ENCODE assay signal across 11 mouse cellular contexts in the genomic region with DNA sequence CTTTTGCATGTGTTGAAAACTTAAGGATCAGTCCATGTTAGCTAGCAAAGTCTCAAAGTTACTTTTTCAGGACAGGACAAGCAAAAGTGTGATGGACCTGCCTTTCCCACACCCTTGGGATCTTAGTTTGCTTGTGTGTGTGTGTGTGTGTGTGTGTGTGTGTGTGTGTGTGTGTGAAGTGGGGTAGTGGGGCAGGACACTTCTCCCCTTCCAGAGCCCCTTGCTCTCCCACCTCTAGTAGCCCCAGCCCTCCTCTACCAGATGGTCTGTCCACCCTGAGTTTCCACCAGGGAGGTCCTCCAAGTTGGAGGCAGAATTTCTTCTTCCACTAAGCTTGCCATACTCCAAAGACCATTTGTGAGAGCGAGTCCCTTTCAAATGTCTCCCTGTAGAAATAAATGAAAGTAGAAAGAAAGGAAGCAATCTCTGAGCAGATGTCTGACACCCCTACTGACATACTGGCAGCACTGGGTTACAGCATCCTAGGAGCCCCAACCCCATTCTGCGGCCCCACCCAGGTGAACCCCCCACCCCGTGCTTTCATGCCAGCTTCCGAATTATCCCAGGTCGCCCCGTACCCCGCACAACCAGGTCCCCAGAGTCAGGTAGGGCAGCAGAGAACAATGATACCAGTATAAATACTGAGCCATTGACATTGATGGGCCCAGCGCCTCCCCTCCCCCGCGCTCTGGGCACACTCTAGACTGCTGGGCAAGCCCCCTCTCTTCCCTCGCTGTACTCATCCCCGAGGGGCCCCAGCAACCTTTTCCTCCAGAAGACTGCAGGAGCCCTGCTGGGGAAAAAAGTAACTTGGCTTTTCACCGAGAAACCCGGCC. TPM values are rescaled to one million over a fixed set of nuclear protein-coding genes. Genes with fewer than 3 reads are reported as not detected.
DNase-seq lines count a peak whose midpoint lies in the region; ATAC-seq and TF ChIP-seq lines count a peak whose summit lies in the region.
"Had no signal": no experiment of that assay in that cellular context is flagged by ENCODE, and none has a peak within 500 bp of the region (broad histone marks: within the 10 kb centered on the region; RNA-seq: fewer than 3 reads in every experiment).

No protein-coding gene starts in this region.

- H3K4me1 ChIP-seq in kidney, postnatal 0 days (replicated peaks; ENCODE audit: insufficient read depth, low read length): no peaks in the 10 kb centered on the region
- peaks cover 10% of the 10 kb centered on the region for H3K4me1 ChIP-seq in forebrain, embryonic 10.5 days
- H3K4me1 ChIP-seq in intestine, postnatal 0 days (replicated peaks; ENCODE audit: control insufficient read depth, insufficient read depth, low read length): no peaks in the 10 kb centered on the region
- peaks cover 5% of the 10 kb centered on the region for H3K4me1 ChIP-seq in neural tube, embryonic 13.5 days (replicated peaks)

- no peak for DNase-seq in kidney, postnatal 0 days (ENCODE audit: low spot score)
- no peak for DNase-seq in kidney, adult 8-10 months
- DNase-seq in forebrain, embryonic 10.5 days (ENCODE audit: extremely low spot score, low spot score): no peak
- DNase-seq in layer of hippocampus, postnatal 10 days (ENCODE audit: low spot score in 2 of 2): no peak
- DNase-seq in cerebellum, postnatal 4 days (ENCODE audit: low spot score in 2 of 2): no peak

- H3K36me3 ChIP-seq in kidney, postnatal 0 days (ENCODE audit: insufficient read depth, low read length): no peaks in the 10 kb centered on the region
- H3K36me3 ChIP-seq in forebrain, embryonic 10.5 days (replicated peaks): no peaks in the 10 kb centered on the region
- no peaks in the 10 kb centered on the region for H3K36me3 ChIP-seq in intestine, postnatal 0 days (ENCODE audit: control insufficient read depth, insufficient read depth)
- H3K36me3 ChIP-seq in neural tube, embryonic 13.5 days: no peaks in the 10 kb centered on the region

- H3K27me3 ChIP-seq in kidney, postnatal 0 days (ENCODE audit: insufficient read depth, low read length): no peaks in the 10 kb centered on the region
- H3K27me3 ChIP-seq in forebrain, embryonic 10.5 days (ENCODE audit: poor library complexity, severe bottlenecking): no peaks in the 10 kb centered on the region
- H3K27me3 ChIP-seq in intestine, postnatal 0 days (replicated peaks; ENCODE audit: control insufficient read depth, insufficient read depth, low read length): no peaks in the 10 kb centered on the region
- no peaks in the 10 kb centered on the region for H3K27me3 ChIP-seq in neural tube, embryonic 13.5 days

- no peak for TF ChIP-seq CTCF in kidney, postnatal 0 days (IDR thresholded peaks at IDR 0.05; ENCODE audit: low read depth)
- TF ChIP-seq CTCF in intestine, postnatal 0 days (IDR thresholded peaks at IDR 0.05; ENCODE audit: low read depth): no peak

- WGBS in kidney, postnatal 0 days: 10% methylated on average over 14 of the region's 14 CpGs
- WGBS in forebrain, embryonic 10.5 days: 22% methylated on average over 14 of the region's 14 CpGs
- WGBS in intestine, postnatal 0 days: 29% methylated on average over 14 of the region's 14 CpGs
- 15% methylated on average over 14 of the region's 14 CpGs for WGBS in neural tube, embryonic 13.5 days

- ATAC-seq in kidney, postnatal 0 days (replicated peaks; ENCODE audit: low FRiP score, low read depth): peak; percentile 76
- ATAC-seq in intestine, postnatal 0 days: no peak
- ATAC-seq in neural tube, embryonic 13.5 days (ENCODE audit: low read depth): peak; percentile 71
- ATAC-seq in granulocyte monocyte progenitor cell, adult 5-6 weeks (replicated peaks; ENCODE audit: poor library complexity, severe bottlenecking): no peak

- no peaks in the 10 kb centered on the region for H3K9me3 ChIP-seq in kidney, postnatal 0 days (replicated peaks; ENCODE audit: low read length)
- no peaks in the 10 kb centered on the region for H3K9me3 ChIP-seq in forebrain, embryonic 10.5 days
- no peaks in the 10 kb centered on the region for H3K9me3 ChIP-seq in intestine, postnatal 0 days (ENCODE audit: control insufficient read depth)
- no peaks in the 10 kb centered on the region for H3K9me3 ChIP-seq in neural tube, embryonic 13.5 days

- 0 out of 2 replicates have a peak overlapping the region, but pooled peaks have one; percentile 5 for H3K4me3 ChIP-seq in kidney, postnatal 0 days (replicated peaks; ENCODE audit: low read depth, low read length)
- peak overlapping the region; percentile 37 for H3K4me3 ChIP-seq in forebrain, embryonic 10.5 days
- H3K4me3 ChIP-seq in intestine, postnatal 0 days (ENCODE audit: low read depth, low read length): no peak overlapping the region
- peak overlapping the region; percentile 19 for H3K4me3 ChIP-seq in neural tube, embryonic 13.5 days

- H3K27ac ChIP-seq in kidney, postnatal 0 days: no peak overlapping the region
- no peak overlapping the region for H3K27ac ChIP-seq in forebrain, embryonic 10.5 days
- H3K27ac ChIP-seq in intestine, postnatal 0 days (ENCODE audit: low read depth, low read length): no peak overlapping the region
- no peak overlapping the region for H3K27ac ChIP-seq in neural tube, embryonic 13.5 days (replicated peaks)

- peak overlapping the region; percentile 43 for H3K4me2 ChIP-seq in kidney, postnatal 0 days (ENCODE audit: low read length)
- peak overlapping the region; percentile 44 for H3K4me2 ChIP-seq in intestine, postnatal 0 days (replicated peaks; ENCODE audit: low read depth)
- H3K4me2 ChIP-seq in neural tube, embryonic 13.5 days: peak overlapping the region; percentile 49

- H3K9ac ChIP-seq in kidney, postnatal 0 days (ENCODE audit: low read depth, low read length): peak overlapping the region; percentile 4; the same call in 1 of the 2 replicates
- H3K9ac ChIP-seq in intestine, postnatal 0 days (ENCODE audit: low read depth, low read length): no peak overlapping the region
- H3K9ac ChIP-seq in neural tube, embryonic 13.5 days: peak overlapping the region; percentile 17; the same call in 1 of the 2 replicates

RNA-seq across cellular contexts. Expression of a gene that starts 11.7 kb away (rescaled TPM):
- not detected in 2 replicates for polyA plus RNA-seq in kidney, postnatal 0 days (2015; fragmentation: Nextera tagmentation; extraction: Ambion mirVana)
- polyA plus RNA-seq in forebrain, embryonic 10.5 days (2016; fragmentation: Nextera tagmentation; extraction: Ambion mirVana): not detected in 2 replicates
- not detected in 2 replicates for polyA plus RNA-seq in intestine, postnatal 0 days (2015; fragmentation: Nextera tagmentation; extraction: Ambion mirVana)
- polyA plus RNA-seq in neural tube, embryonic 13.5 days (2015; fragmentation: Nextera tagmentation; extraction: Ambion mirVana): not detected in 2 replicates
- total RNA-seq in layer of hippocampus, postnatal 10 days (2021): not detected
- total RNA-seq in granulocyte monocyte progenitor cell, adult 5-6 weeks (2014; fragmentation: Nextera tagmentation): not detected in 2 replicates
- total RNA-seq in granulocyte monocyte progenitor cell, adult 5-6 weeks (2017): not detected in 2 replicates
- total RNA-seq: left cerebral cortex, postnatal 25 days; MEL had no signal
- polyA plus RNA-seq: frontal cortex, adult 2 months had no signal

RNA-seq across cellular contexts. Expression of a gene that starts 48.6 kb away (rescaled TPM):
- polyA plus RNA-seq in kidney, postnatal 0 days (2015; fragmentation: Nextera tagmentation; extraction: Ambion mirVana): not detected in 2 replicates
- not detected in 2 replicates for polyA plus RNA-seq in forebrain, embryonic 10.5 days (2016; fragmentation: Nextera tagmentation; extraction: Ambion mirVana)
- not detected in 2 replicates for polyA plus RNA-seq in intestine, postnatal 0 days (2015; fragmentation: Nextera tagmentation; extraction: Ambion mirVana)
- polyA plus RNA-seq in neural tube, embryonic 13.5 days (2015; fragmentation: Nextera tagmentation; extraction: Ambion mirVana): not detected in 2 replicates
- total RNA-seq in layer of hippocampus, postnatal 10 days (2021): not detected
- total RNA-seq in granulocyte monocyte progenitor cell, adult 5-6 weeks (2014; fragmentation: Nextera tagmentation): not detected in 2 replicates
- not detected in 2 replicates for total RNA-seq in granulocyte monocyte progenitor cell, adult 5-6 weeks (2017)
- total RNA-seq: left cerebral cortex, postnatal 25 days had no signal
- polyA plus RNA-seq: frontal cortex, adult 2 months had no signal

Comparison
In these comparisons a context has a peak if more than half of its experiments do, and no peak if none do; other contexts are left out.
1. ATAC-seq: peak in kidney, postnatal 0 days (single experiment) and neural tube, embryonic 13.5 days (single experiment); none in intestine, postnatal 0 days (single experiment) and granulocyte monocyte progenitor cell, adult 5-6 weeks (single experiment).
2. Peak in every context shown above with its lines, with median percentiles within 50 percentile points of each other: H3K4me2 ChIP-seq.